Mouse (Mus musculus): ENCODE measurements around the gene Erlec1.

- TF ChIP-seq POLR2A (IDR thresholded peaks at IDR 0.05; ENCODE audit: control insufficient read depth, low read depth, low read length) (no peak), CTCF (IDR thresholded peaks at IDR 0.05; ENCODE audit: control insufficient read depth, insufficient read depth, insufficient replicate concordance, low read depth, low read length) (no peak)
These were observed 32.5 kb upstream of the Erlec1 start for GRCm38 (mm10) chr11:30986625-30987017.

Data from testis, adult 2 months (tissue).